Mouse (Mus musculus) T-cell, adult 2 months (primary cell): ENCODE results near the gene Fzr1.

Experiments used
- DNase-seq: peaks from one replicate; pipeline ENCODE4 v3.0.0; 2022; ENCODE audit warnings: low spot score

Fzr1 gene

GRCm38 (mm10) chr10:81377793-81378552 is at the start of gene Fzr1:
Gene Fzr1, minus strand, starts transcription at chr10:81378516.
- no peak for DNase-seq

DNA sequence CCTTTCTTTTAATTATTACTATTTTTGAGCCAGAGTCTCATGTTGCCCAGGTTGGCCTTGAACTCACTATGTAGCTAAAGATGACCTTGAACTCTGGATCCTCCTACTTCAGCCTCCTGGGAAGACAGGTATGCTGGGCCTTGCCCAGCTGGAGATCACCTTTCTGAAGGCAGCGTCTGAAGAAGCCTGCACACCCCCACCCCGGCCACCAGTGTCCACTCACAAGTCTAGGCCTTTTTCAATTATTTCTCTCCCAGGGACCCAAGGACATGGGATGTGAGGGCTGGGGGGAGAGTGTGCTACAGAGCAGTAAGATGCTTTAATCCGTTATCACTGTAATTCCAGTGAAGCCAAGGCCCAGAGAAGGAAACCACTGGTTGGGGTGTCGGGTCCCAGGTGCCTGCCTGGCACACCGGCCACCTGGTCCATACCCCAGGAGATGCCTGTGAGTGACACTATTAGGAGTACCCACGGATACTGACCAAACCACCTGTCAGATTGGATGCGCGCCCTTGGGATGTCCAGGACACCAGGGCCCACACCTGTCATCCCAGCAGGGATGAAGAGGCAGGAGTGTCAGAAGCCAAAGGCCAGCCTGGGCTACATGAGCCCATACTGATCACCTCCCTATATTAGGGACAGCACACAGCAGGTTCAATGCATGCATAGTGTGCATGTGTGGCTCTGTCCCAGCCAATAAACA is 49.6 kb upstream of the Fzr1 start:
- DNase-seq: no peak

DNA sequence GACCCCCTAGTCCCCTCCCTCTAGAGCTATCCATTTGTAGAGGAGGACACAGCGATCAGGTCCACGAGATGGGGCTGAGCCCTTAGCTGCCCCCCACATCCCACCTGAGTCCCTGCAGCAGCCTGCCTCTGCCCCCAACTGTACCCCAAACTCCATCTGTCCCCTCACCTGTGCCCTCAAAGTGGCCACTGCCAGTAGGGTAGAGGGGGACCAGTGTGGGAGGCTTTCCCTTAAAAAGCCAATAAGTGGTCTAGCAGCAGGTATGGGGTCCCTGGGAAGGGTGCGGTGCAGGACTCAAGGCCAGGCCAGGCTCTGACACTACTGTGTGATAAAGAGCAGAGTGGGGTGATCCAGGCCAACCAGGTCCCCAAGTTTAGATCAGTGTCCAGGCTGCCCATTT is 49.0 kb upstream of the Fzr1 start:
- DNase-seq: no peak

DNA sequence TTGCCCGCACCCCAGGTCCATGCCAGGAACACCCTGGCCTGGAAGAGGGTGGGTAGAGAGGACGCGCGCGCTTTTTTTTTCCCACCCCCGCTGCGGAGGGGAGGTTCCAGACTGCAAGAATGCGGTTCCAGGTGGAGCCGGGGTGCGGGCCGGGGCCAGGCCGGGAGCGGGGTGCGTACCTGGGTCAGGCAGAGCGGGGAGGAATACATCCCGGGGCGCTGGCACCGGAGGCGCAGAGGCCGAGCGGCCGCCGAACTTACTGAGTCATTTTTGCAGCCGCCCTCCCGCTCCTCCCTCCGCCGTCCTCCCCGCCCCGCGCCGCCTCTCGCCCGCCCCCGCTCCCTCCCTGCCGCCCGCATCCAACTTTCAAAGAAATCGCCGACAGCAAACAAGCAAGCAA is 48.6 kb upstream of the Fzr1 start:
- DNase-seq: no peak

GRCm38 (mm10) chr10:81426081-81426671 is 47.9 kb upstream of the Fzr1 start:
- DNase-seq: no peak

DNA sequence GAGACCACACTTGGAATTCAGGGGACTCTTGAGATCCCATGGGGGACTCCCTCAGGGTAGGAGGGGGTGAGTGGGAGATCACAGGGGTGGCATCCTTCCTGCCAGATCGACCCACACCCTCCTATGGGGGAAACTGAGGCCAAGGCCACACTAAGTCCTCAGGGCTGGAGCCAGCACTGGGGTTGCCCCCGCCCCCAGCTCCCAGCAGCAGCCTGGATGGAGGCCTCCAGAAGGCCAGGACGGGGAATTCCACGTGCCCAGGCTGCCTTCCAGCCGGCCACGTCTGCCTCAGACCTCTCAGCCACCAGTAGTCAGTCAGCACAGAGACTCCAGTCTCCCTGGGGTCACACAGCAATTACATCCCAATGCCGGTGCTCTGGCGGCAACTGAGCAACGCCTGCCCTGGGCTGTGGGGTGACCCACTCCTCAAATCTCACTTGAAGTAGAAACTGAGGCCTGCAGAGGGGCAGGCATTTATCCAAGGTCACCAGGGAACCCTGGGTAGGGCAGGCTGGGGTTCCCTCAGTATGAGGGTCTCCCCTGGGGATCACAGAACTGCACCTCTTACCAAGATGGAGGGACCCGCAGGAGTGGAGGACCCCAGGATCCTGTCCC is 47.0 kb upstream of the Fzr1 start:
- DNase-seq: no peak

DNA sequence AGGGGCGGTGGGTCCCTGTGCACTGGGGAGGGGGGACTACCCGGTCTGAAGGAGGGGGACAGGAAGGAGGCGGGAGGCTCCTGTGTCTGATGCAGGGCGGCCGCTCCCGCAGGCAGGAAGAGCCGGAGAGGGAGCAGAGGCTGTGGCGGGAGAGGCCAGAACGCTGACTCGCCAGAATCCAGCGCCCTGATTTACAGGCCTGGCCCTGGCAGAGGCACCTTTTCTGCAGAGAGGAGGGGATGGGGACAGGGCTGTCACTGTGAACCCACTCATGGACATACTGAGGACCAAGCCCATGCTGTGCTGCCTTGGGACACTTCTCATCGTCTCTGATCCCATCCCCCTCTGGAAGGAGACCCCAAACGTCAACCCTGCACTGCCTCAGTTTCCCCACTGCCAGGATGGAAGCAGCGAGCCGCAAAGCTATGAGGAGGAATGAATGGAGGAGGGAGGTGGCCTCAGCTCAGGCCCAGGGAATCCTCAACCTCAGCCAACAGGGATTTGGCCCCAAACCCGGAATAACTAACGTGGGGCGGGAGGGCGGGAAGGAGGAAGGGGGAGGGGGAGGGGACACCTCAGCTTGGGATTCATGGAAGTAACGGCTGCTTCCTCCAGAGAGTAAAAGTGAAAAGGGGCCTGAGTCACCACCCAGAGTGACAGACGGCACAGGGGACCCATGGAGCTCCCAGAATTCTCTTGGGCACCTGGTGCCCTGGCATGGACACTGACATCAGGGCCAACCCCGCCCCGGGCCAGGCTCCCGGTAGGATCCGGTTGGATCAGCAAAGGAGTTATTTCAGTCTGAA is 46.1 kb upstream of the Fzr1 start:
- DNase-seq: no peak

DNA sequence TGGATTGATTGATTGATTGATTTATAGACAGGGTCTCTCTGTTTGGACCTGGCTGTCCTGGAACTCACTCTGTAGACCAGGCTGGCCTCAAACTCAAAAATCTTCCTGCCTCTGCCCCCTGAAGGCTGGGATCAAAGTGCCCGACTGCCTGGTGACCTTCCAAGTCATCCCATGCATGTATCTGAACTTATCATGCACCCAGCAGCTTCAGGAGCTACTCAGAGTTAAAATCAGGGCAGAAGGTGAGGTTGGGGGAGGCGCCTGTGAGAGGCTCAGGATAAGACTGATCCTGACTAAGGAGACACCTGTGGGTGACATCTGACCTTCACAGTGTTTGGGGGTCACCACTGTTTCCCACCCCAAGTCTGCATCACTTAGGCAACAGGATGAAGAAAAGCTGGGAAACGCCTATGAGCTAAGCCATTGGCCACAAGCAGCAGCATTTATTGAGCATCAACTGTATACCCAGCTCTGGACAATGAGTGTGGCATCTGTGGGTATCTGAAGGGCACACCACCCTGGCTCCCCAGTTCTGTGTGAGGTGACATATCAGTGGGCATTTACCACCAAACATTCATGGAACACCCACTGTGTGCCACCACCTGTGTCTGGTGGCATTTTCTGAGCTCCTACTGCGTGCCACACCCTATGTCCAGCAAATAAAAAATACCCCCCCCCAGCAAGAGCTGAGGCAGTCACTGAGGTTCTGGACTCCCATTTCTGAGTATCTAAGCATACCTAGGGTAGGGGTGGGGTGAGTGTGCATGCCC is 45.3 kb upstream of the Fzr1 start:
- DNase-seq: no peak

- DNase-seq: no peak
These were observed 44.4 kb upstream of the Fzr1 start for GRCm38 (mm10) chr10:81422661-81423217.

GRCm38 (mm10) chr10:81422191-81422590 is 43.9 kb upstream of the Fzr1 start:
- no peak for DNase-seq

DNA sequence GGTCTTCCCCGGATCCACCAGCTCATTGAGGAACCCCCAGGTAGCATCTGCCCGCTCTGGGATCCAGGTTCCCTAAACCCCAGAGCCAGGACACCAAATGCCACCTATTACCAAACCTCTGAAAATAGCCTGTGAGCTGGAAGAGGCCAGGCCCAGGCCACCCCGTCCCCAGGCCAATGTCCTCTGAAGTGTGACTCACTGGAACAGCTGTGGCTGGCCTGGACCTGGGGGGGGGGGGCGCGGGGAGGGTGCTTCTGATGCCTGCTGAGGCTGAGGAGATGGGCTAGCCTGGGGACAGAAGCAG is 43.4 kb upstream of the Fzr1 start:
- no peak for DNase-seq

DNA sequence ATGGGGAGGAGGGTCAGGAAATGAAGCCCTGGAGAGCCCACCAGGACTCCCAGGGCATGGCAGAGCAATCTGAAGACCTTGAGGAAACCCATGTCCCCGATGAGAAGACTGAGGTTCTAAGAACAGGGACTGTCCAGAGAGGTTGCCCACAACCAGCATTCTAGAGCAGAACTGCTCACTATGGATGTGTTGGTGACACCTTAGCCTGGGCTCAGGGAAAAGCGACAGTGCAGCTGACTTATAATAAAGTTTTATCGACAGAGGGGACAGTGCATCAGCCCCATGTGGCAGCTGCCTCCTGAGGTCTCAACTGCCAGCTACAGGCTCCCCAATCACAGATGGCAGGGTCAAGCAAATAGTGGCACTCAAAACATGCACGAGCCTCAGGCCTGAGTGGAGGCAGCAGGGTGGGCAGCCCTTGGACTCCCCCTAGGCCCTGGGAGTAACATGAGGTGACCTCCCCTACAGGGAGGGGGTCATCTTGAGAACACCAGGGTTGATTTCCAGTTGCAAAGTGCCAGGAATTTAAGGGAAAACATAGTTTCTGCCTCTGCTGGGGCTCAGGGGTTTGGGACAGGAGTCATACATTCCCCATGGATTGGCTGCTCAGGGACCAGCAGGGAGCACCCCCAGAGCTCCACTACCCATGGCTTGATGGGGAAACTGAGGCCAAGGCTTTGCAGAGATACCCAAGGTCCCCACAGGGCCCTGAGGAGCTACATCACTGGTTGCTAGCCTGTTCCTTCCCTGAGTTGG is 42.9 kb upstream of the Fzr1 start:
- no peak for DNase-seq

DNA sequence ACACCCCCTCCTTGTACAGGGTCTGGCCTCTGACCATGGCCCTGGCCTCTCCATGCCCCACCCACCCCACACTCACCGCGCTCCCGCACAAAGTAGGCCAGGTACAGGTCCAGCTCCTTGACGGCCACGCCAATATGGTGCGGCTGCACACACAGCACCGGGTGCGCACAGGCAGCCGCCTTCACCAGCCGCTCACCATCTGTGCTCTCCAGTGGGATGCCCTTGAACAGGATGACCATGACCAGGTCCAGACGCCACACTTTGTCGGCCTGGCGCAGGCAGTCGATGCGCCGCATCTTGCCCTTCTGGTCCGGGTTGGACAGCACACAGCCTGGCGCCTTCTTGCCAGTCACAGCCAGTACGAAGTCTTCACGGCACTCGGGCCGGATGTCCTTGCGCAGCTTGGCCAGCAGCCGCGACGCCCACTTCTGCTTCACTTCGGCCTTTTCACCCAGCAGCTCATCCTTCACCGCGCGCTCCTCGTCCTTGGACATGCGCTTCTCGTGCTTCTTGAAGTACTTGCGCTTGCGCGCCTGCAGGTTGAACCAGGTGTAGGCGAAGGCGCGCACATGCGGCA is 42.0 kb upstream of the Fzr1 start:
- no peak for DNase-seq

- no peak for DNase-seq
These were observed 41.0 kb upstream of the Fzr1 start for GRCm38 (mm10) chr10:81419111-81419928.

GRCm38 (mm10) chr10:81418216-81419070 is 40.1 kb upstream of the Fzr1 start:
- no peak for DNase-seq

- no peak for DNase-seq
These were observed 39.2 kb upstream of the Fzr1 start for GRCm38 (mm10) chr10:81417227-81418215.
